Mouse (Mus musculus): ENCODE measurements around the gene Shank2.

GRCm38 (mm10) chr7:144425953-144426352 lies 424.2 kb downstream of the Shank2 start:
- TF ChIP-seq CTCF (IDR thresholded peaks at IDR 0.05; ENCODE audit: borderline replicate concordance, extremely low read depth, insufficient read depth, insufficient read length) (peak; percentile 95), POLR2A (IDR thresholded peaks at IDR 0.05; ENCODE audit: borderline replicate concordance, extremely low read depth, insufficient read depth, insufficient read length, poor library complexity, severe bottlenecking) (no peak)

Measured in brain, embryonic 14.5 days (tissue).